In the genomic region with DNA sequence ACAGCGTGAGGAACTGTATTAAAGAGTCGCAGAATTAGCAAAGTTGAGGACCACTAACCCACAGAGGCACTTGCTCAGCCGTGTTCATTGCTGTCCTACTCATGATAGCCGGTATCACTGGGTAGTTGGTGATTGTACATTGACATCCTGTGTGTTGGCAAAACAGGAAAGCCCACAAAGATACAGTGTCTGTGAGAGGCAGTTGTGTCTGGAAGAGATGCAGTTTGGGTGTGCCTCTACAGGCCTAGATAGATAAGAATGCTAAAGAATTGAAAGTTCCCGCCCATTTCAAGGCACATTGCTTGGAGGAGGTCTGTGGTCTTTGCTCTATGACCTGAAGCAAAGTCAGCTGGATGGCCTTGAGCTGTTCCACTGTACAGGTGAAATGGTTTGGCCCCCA, we compare ENCODE assay signal across 8 mouse cellular contexts. TPM values are rescaled to one million over a fixed set of nuclear protein-coding genes. Genes with fewer than 3 reads are reported as not detected.
DNase-seq lines count a peak whose midpoint lies in the region; ATAC-seq lines count a peak whose summit lies in the region.

A gene (plus strand): TSS at position 327 of the 400 bp plus-strand sequence.

- no peaks in the 10 kb centered on the region; the same call in 1 of the 2 replicates for H3K27me3 ChIP-seq in forebrain, embryonic 13.5 days

- no peaks in the 10 kb centered on the region for H3K4me1 ChIP-seq in forebrain, embryonic 13.5 days

- H3K36me3 ChIP-seq in forebrain, embryonic 13.5 days (ENCODE audit: poor library complexity, severe bottlenecking) = no peaks in the 10 kb centered on the region

- no peak for ATAC-seq in frontal cortex, adult (ENCODE audit: low TSS enrichment)
- no peak for ATAC-seq in activated CD4-positive, CD25-positive, alpha-beta regulatory T cell, adult 4 months
- ATAC-seq in forebrain, embryonic 13.5 days = no peak
- peak in 1 of 2 experiments; percentile 48; a peak in 1 of 4 replicates for ATAC-seq in hematopoietic stem cell, adult 5-6 weeks (replicated peaks in 1 of 2; ENCODE audit: insufficient read depth in 1 of 2, low FRiP score in 2 of 2, low TSS enrichment in 1 of 2, low read depth in 1 of 2, poor library complexity in 2 of 2, severe bottlenecking in 2 of 2)

- H3K9ac ChIP-seq in forebrain, embryonic 13.5 days = no peak within 1 kb of the TSS

- H3K9me3 ChIP-seq in forebrain, embryonic 13.5 days (replicated peaks) = no peaks in the 10 kb centered on the region

- H3K4me3 ChIP-seq in forebrain, embryonic 13.5 days = no peak within 1 kb of the TSS

- H3K4me2 ChIP-seq in forebrain, embryonic 13.5 days = no peak within 1 kb of the TSS

- no peak for DNase-seq in frontal cortex, adult 2 months (ENCODE audit: extremely low spot score in 1 of 2, low spot score in 1 of 2)
- peak; percentile 71 for DNase-seq in liver
- peak; percentile 36 to 46 for DNase-seq in spleen, postnatal 10 days (ENCODE audit: low spot score in 2 of 2)
- no peak for DNase-seq in right cerebral cortex, adult 18-20 months

- WGBS in forebrain, embryonic 13.5 days = 89% methylated on average over 5 of the region's 5 CpGs

- no peak within 1 kb of the TSS for H3K27ac ChIP-seq in forebrain, embryonic 13.5 days

RNA-seq across cellular contexts. Expression of the gene that starts here (rescaled TPM):
- 440 and 454 TPM in 2 replicates for polyA plus RNA-seq in frontal cortex, adult 2 months (2012; rRNA removed)
- polyA plus RNA-seq in activated CD4-positive, CD25-positive, alpha-beta regulatory T cell, adult 4 months (2017; shearing (Covaris generic)) = 100 to 1,000 TPM; 109 to 116 TPM
- polyA plus RNA-seq in forebrain, embryonic 13.5 days (2015; fragmentation: Nextera tagmentation; extraction: Ambion mirVana) = 249 and 262 TPM in 2 replicates
- total RNA-seq in hematopoietic stem cell, adult 5-6 weeks (2017) = 288 and 367 TPM in 2 replicates

Comparison
In these comparisons a context has a peak if more than half of its experiments do, and no peak if none do; other contexts are left out.
1. DNase-seq: peak in liver (single experiment) and spleen, postnatal 10 days (2 of 2); none in frontal cortex, adult 2 months (0 of 2) and right cerebral cortex, adult 18-20 months (single experiment).